Mouse (Mus musculus): ENCODE measurements at regions not wholly inside any gene's neighbourhood (a gene's known extent, or its start where the extent isn't known, plus 50 kb on each side); places are given as distances from the start of the nearest gene placed in this dataset.

DNA sequence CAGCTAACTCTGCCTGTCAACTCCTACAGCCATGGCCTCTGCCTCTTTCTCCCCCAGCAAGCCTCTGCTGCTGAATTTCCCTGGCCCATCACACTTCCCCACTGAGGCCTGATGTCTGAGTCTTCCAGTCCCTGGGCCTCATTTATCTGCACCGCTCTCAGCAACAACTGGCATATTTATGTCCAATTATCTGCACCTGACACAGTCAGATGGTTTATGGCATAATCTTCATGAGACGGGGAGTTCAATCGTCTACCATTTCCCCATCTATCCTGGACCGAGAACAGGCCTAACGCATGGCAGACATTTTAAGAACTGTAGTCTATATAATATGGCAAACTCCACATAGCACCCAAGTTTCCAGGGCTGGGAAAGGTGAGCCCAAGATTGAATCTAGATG lies 1512.8 kb upstream of the Gm6569 start:
- DNase-seq (ENCODE audit: low read depth): no peak

DNA sequence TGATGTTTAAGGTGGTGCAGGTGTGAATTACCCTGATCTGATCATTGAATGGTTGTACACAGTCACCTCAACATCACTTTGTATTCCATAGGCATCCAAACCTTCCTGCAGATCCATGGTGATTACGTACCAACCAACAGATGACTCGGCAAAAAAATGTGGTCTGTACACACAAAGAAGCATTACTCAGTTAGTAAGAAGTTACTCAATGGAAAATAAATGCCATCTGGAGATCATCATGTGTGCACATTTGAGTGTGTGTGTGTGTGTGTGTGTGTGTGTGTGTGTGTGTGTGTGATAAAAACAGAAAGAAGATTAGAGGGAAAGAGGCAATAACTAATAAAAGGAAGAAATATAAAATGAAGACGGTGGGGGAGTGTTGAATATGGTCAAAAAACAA lies 1512.2 kb upstream of the Gm6569 start:
- DNase-seq (ENCODE audit: low read depth): no peak

DNA sequence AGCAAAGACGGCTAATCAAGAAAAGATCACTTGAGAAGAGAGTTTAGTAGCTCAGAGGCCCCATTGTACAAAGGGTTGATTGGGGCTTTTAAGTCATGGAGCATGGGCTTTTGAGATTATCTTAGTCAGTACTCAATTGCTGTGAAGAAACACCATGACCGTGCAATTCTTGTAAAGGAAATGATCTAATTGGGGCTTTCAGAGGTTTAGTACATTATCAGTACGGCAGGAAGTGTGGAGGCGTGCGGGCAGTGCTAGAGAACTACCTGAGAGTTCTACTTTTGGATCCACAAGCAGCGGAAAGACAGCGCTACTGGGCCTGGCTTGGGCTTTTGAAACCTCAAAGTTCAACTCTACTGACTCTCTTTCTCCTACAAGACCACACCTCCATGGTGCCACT lies 1511.2 kb upstream of the Gm6569 start:
- peak; percentile 36 for DNase-seq (ENCODE audit: low read depth)

DNA sequence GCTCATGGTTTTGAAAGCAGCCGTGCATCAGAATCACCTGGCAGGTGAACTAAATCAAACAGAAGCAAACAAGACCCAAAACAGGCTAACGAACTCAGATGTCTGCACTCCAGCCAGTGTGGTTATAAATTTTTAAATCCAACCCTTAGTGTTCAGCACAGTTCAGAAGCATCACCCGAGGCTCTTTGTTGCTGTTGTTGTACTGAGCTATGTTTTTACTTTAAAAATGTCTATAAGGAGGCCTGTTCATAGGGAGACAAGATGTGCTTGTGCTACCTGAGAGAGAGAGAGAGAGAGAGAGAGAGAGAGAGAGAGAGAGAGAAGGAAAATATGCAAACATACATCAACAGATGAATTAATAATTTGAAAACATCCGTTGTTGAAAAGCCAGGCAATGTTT lies 1503.1 kb upstream of the Gm6569 start:
- DNase-seq (ENCODE audit: low read depth): no peak

DNA sequence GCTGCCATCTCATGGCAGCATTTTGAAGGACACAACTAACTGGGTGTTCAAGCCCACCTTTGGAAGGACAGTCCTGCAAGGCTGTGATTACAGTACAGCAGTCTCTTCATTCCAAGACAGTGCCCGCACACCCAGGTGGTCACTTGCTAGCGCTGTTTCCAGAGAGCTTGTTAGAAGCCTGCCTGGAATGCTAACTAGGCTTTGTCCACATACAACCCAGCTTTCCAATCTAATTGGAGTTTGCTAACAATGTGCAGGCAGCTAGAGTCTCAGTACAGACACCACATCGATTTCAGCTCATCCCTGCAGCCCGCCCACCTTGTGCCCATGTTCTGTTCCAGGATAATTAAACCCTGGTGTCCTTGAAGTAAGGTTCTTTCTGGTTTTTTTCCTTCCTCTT lies 1499.9 kb upstream of the Gm6569 start:
- no peak for DNase-seq (ENCODE audit: low read depth)

DNA sequence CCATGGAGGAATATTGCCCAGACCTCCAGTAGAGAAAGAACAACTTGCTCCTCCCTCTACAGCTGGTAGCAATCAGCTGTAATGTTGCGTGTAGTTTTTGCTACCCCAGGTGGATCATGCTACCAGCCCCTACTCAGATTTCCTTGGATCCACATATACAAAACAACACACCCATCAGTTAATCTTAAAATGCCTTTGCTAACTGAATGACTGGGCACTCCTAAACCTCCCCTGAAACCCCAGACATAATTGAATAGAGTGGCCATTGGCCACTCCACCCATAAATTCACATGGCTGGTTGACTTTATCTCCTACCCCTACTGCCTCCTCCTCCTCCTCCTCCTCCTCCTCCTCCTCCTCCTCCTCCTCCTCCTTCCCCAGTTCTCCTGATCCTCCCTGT lies 1494.7 kb upstream of the Gm6569 start:
- DNase-seq (ENCODE audit: low read depth): no peak

DNA sequence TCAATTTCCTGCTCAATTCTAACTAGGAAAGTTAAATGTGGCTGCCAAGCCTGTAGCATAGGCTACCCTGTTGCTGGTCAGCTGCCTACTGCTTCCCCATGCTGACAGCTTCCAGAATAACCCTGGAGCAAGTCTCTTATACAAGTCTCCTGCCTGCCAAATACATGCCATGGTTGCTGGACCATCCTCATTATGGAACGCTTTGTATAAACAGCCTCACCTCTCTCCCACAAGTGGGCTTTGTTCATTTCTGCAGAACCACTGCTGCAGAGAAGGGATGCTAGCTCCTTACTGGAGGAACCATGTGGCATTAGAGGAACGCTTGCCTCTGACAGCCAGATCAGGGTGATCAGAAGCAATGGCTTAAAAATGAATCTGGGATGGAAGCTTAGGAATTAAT lies 1492.4 kb upstream of the Gm6569 start:
- DNase-seq (ENCODE audit: low read depth): no peak

DNA sequence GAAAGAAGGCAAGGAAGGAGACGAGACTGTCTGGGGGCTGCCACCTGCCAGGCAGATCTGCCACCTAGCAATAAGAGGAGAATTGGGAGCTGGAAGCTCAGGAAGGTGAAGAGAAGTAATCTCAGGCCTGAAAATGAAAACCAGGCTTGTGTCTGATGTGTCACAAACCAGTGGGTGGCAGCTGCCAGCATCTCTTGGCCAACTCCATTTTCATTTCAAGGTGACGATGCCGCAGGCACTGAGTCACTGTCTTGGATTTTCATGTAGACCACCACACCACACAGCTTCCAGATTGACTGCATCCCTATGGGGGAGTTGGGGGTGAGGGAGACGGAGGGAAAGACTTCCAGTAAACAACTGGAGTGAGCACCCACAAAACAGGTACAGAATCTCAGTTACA lies 1491.9 kb upstream of the Gm6569 start:
- no peak for DNase-seq (ENCODE audit: low read depth)

DNA sequence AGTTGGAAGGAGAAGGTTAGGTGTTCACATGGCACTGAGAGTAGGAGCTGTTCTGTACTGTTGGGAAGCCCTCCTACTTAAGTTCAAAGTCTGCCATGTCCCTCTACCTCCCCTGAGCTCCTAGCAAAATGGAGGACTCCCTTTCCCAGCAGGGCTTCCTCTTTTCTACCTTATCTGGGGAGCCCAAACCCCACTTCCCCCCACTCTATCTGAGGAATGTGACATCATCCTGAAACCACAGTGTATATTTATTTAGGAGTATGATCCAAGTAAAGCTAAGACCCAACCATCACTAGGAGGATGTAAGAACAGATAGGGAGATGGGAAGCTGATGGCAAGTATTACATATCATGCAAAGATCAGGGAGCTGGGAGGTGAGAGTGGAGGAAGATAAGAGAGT lies 1490.6 kb upstream of the Gm6569 start:
- DNase-seq (ENCODE audit: low read depth): no peak

DNA sequence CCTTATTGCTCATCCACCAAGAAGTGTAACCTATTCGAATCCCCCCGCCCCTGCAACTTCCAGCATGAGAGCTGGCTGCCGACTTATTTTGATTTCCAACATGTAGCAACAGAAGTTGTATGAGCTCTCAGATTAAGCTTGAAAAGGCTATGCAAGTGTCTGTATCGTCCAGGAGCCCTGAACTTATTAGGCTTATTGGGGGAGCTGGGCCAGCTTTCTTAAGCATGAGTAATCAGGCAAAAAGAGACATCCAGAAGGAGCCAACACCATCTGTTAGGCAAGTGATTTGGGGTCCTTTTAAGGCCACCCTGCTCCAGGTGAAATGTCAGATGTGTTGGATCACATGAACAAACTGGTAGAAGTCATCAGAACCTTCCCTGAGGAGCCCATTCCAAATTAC lies 1481.0 kb upstream of the Gm6569 start:
- DNase-seq (ENCODE audit: low read depth): no peak

DNA sequence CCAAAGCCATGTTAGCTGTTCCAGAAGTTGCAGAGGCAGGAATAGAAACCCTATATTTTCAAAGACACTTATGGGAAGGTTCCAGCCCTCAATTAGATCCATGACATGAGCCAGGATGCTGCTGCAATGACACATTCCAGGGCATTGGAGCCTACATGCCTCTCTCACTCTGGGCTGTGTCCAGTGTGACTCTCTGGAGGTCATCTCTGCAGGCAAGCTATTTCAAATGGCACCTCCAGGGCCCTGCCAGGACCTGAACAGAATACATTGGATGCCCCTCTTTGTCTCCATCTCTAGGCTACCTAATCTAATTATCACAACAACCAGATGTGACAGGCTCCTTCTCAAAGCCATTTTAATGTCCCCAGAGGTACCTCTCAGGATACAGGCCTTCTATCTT lies 1478.7 kb upstream of the Gm6569 start:
- DNase-seq (ENCODE audit: low read depth): no peak

DNA sequence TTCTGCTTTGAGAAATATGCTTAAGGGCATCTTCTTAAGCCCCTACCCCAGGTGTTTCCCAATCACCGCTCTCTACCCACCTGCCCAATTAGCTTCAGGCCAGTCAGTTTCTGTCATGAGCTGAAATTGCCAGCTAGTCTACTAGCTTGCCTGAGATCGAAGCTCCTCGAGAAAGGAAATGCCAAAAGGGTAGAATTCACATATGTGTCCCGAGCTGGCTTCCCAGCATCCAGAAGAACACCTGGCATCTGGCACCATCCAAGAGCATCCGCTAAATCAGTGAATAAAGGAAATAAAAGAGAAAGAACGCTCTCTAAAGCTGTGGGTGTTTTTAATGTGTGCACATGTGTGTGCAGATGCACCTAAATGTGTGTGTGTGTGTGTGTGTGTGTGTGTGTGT lies 1474.7 kb upstream of the Gm6569 start:
- DNase-seq (ENCODE audit: low read depth): no peak

DNA sequence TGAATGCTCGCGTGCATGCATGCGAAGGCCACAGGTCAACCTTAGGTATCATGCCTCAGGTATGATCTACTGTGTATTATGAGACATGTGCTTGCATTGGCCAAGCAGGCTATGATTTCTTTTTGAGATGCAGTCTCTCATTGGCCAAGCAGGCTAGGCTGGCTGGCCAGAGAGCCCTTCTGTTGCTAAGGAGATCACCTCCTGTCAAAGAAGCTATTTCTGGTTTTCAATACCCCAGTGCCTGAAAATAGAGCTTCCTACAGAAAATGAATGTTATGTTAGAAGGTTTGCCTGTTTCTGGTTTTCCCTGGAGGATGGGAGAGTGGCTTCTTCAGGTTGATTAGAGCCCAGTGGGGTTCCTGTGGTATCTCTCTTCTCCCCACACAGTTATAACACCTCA lies 1474.3 kb upstream of the Gm6569 start:
- DNase-seq (ENCODE audit: low read depth): no peak

DNA sequence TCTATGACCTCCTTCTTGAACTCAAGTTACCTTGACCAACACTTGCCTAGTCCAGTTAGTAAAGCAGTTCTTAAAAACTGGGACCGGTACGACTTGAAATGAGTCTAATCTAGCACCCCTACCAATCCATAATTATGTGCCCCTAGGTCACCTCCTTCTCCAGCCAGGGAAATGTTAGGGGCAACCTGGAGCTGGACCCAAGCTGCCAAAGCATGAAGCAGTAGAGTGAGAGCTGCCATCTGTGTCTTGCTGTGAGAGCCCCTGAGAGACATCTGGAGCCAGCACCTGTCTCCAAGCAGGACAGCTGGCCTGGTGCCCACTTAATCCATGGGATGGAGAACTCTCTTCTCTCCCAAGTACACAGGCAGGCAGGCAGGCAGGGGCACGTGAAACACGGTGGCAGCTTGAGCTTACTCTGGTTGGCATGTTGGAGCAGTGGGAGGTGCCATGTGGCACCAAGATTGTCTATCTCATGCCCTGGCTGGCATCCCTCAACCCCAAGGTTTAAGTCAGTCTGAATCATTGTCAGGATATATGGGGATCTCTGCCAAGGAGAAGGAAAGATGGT lies 1473.8 kb upstream of the Gm6569 start:
- no peak for DNase-seq (ENCODE audit: low read depth)

DNA sequence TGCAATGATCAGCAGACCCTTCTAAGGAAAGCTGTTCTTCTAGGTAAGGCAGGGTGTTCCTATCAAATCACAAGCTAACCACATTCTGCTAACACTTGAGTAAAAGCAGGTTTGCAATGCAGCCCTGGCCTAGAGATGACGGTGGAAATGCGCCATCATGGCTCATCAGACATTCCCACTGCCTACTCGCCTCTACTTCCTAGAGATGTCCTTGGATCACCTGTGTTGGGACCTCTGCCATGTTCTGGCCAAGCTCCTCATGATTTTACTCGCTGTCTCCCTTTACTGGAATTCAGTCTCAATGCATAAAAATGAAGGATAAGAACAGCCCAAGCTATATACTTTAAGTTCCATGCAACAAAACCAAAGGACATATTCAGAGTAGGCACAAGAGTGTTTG lies 1461.3 kb upstream of the Gm6569 start:
- no peak for DNase-seq (ENCODE audit: low read depth)

DNA sequence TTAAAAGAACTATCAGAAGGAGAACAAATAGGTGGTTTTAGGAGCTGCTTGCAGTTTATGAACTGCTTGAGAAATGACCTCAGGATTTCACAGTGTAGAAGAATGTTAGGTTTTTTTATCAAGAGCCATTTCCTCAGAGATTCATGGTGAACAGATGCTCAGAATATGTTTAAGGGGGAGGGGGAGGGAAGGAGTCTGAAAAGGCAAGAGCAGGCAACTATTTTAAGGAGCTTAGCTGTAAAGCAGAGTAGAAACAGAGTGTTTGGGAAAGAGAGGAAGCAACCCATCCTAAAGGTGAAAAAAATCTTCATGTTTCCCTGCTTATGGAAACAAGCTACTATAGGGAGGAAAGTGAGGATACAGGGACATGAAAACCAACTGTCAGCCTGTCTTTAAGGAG lies 1457.2 kb upstream of the Gm6569 start:
- DNase-seq (ENCODE audit: low read depth): no peak

DNA sequence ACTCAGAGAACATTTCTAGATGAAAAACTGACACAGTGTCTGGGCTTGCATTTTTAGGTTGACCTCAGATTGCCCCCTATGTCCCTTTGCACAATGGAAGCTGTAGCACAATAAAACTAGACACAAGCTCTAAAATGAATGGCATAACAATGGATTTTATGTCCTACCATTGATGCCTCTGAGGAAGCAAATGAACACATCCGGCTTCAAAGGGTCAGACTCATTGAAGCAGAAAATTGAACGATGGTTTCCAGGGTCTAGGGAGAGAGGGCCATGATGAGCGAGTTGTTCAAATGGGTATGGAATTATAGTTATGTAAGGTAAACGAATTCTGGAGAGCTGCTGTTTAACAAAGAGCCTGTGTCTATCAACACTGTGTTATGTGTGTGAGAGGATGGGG lies 1455.1 kb upstream of the Gm6569 start:
- DNase-seq (ENCODE audit: low read depth): no peak

DNA sequence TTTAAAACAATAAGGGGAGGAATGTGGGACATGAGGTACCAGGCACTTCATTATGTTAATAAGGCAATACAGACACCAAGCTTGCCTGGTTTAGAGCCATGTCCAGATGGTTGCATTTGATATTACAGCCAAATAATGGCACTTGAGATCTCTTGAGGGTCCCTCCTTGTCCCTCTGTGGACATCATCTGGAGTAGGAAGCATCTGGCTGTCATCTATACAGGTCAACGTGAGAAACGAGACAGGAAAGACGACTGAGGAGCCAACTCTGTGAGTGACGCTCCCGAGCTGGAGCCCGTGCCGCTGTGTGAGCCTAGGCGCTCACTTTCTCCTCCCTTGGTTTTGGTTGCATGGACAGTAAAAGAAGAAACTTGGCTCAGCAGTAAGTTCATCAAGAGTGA lies 1453.2 kb upstream of the Gm6569 start:
- DNase-seq (ENCODE audit: low read depth): no peak

DNA sequence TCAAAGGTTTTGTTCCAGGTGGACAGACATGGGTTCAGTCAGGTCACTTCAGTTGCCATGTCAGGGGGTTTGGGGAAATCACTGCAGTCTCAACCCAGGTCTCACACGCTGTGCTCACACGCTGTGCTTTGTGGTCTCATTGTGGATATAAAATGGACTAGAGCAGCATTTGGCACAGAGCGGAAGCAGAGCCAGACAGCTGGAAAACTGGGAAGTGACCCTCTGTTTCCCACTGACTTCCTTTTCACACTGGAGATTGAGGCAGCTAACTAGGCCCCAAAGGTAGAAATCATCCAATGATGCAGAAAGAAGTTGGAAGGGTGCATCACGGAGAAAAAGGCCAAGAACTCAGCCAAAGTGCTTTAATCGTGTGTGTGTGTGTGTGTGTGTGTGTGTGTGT lies 1452.6 kb upstream of the Gm6569 start:
- DNase-seq (ENCODE audit: low read depth): no peak

DNA sequence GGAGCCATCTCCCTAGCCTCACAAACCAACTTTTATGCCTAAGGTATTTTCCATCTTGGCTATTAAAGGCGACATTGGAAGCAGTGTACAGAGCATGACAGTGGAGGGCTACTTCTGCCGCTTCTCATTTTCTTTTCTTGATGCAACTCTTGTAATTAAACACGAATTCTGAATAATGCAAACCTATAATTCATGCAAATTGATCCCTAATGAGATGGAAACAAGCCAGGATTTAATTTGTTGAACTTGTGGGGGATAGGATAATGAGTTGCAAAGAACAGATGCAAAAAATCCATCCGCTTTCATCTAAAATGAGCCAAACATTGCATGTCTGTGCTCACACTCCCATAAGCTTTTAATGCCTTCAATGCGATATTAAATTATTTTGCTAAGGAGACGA lies 1451.8 kb upstream of the Gm6569 start:
- no peak for DNase-seq (ENCODE audit: low read depth)

DNA sequence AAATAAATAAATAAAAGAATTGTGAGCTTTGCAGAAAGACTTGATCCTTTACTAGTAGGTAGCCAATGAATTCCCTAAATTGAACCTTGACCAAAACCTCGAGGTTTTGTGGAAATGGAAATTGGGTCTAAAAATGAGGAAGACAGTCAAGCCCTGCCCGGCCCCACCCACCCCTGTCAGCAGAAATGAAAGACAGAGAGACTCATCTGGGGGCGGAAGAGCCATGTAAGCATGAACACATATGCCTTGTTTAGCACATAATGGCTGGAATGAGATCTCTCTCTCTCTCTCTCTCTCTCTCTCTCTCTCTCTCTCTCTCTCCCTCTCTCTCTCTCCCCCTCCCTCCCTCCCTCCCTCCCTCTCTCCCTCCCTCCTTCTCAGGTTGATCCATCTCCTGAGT lies 1451.3 kb upstream of the Gm6569 start:
- DNase-seq (ENCODE audit: low read depth): no peak

DNA sequence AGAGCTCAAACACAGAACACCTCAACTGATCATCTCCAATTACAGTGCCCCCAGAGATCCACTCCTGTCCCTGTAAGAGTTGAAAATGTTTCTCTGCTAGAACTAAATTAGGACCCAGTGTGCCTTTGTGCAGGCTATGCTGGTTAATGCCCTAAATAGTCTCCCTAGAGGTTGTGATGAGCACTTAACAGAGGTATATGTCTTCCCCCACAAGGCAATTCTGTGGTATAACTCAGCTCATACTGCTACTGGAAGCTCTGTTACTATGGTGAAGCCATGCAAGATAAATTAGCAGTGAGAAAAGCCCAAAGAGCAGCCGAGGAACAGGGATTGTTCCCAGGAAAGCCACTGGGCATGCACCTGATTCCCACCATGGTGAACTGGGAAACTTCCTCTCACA lies 1450.9 kb upstream of the Gm6569 start:
- no peak for DNase-seq (ENCODE audit: low read depth)

DNA sequence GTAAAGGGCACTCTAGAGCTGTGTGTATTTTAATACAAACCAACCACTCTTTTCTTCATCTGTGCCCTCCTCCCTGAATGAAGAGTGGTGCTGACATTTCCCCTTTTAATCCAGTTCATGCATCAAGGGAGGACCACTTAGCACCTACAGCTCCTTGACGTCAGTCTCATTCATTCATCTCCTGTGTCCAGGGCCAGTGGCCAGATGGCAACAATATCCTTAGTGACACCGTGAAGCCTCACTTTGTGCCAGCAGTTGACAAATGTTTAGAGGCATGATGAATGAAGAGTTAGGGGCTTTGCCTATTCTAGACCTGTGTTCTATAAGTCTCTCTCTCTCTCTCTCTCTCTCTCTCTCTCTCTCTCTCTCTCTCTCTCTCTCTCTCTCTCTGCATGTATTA lies 1441.1 kb upstream of the Gm6569 start:
- DNase-seq (ENCODE audit: low read depth): no peak

DNA sequence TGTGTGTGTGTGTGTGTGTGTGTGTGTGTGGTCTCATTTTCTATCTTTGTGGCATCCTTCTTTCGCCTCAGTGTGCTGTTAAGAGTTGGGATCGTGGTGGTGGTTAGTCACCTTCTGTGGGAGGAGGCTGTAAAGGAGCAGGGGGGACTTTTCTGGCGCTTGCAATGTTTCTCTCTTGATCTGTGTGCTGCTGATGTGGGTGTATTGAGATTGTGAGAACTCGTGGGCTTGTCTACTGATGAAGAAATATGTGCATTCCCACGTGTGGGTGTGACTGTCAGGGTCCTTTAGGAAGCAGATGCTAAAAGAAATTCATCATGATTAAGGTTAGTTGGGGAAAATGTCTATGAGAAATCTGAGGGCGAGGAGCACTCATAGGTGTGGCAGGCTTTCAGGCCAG lies 1422.4 kb upstream of the Gm6569 start:
- no peak for DNase-seq (ENCODE audit: low read depth)

Measured in induced T-regulatory cell, adult 2 months (primary cell).